Mouse (Mus musculus): Measurements from ENCODE around the gene Gm10406.
"Not testable (repeated sequence)": the region's sequence is repeated elsewhere in the genome, so short reads cannot be mapped to it uniquely, and the experiment has no call there.

The Gm10406 gene

DNA sequence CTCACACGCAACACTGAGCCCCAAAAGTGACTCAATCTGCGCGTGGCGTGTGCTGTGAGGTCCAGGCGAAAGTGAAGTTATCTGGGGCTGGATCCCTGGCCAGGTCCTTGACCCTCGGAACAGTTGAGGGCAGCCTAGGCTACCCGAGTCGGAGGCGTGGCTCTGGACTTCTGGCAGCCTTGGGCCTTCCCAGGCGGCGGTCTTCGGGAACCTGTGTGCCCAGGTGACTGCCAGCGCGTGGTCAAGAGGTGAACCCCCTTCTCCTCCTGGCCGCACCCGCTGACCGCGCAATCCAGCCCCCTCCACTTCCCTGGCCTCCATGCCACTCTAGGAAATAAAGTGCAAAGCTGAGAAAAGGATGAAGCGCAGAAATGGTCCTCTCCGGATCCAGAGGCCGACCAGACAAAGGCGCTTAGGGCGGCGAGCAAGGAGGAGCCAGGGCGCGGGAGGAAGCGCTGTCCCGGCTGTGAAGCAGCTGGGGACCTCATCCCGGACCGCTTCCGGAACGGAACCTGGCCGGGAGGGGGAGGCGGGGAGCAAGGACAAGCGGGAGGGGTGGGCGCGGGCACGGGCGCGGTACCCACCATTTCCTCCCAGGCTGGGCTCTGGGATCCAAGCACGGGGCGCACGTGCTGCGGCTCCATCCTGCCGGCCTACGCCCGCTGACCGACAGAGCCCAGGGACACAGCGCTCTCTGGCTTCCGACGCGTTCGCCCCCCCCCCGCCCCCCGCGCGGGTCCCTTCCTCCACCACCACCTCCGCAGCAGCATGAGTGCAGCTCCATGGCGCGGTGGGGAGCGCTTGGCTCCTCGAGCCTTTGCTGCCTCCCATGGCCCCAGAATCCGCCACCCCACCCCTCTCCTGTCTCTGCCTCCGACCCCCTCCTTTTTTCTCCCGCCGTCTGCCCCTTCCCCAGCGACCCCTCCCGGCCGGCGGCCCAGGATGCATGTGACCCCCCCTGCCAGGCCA, at the start of gene Gm10406:
Gene Gm10406, minus strand, starts transcription at position 669 of the 969 bp plus-strand sequence.
- not testable (repeated sequence) for DNase-seq (ENCODE audit: low spot score)

- DNase-seq (ENCODE audit: low spot score), result not testable (repeated sequence)
Measured at GRCm38 (mm10) chr14:7044870-7045269, 17.6 kb upstream of the Gm10406 start, which contains the start of gene Gm3685. Gene Gm3685 (minus strand): TSS chr14:7044970.

GRCm38 (mm10) chr14:7026274-7026673, 975 bp downstream of the Gm10406 start:
- DNase-seq (ENCODE audit: low spot score), result not testable (repeated sequence)

DNA sequence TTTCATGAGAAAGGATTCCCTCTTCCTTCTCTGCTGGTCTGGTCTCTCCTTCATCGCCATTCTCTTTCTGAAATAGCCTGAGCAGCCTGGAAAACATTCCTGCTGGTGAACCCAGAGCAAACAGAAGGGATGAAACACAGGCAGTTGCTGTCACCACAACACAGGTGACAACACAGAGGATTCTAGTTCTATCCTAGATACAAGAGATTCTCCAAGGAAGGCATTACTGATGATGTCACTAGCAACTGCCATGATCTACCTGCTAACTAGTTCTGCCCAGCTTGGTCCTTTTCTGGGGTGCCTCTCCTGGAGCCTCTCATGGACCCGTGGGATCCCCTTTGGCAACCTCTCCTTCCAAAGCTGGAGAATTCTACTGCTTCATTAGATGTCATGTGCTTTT, 53.5 kb downstream of the Gm10406 start, which contains the start of gene Gm6356:
Gene Gm6356, minus strand, starts transcription at position 101 of the 400 bp plus-strand sequence.
- not testable (repeated sequence) for DNase-seq (ENCODE audit: low spot score)

Data from left cerebral cortex, adult 11 months (tissue).